8 mouse cellular contexts compared by ENCODE assay signal in genomic region chr10:83354333-83354719, GRCm38 (mm10). TPM values are rescaled to one million over a fixed set of nuclear protein-coding genes. Genes with fewer than 3 reads are reported as not detected.
DNase-seq lines count a peak whose midpoint lies in the region; ATAC-seq and TF ChIP-seq lines count a peak whose summit lies in the region.
"Had no signal": no experiment of that assay in that cellular context is flagged by ENCODE, and none has a peak within 500 bp of the region (broad histone marks: within the 10 kb centered on the region; RNA-seq: fewer than 3 reads in every experiment).

No protein-coding gene starts in this region.

- H3K4me2 ChIP-seq in lung, postnatal 0 days (replicated peaks; ENCODE audit: low read depth, low read length) = peak overlapping the region; percentile 48

- DNase-seq in layer of hippocampus, adult 11-12 months (ENCODE audit: low spot score) = peak; percentile 20
- DNase-seq in layer of hippocampus, adult 18-20 months (ENCODE audit: low spot score in 2 of 2) = no peak
- peak; percentile 80 for DNase-seq in MN1 (ENCODE audit: low spot score)
- peak; percentile 47 for DNase-seq in lung, postnatal 0 days (ENCODE audit: low spot score)
- DNase-seq in ovary, postnatal 14 days (ENCODE audit: low spot score) = no peak
- DNase-seq in layer of hippocampus, adult 9-10 months (ENCODE audit: low spot score) = no peak

- TF ChIP-seq EP300 in lung, postnatal 0 days (IDR thresholded peaks at IDR 0.05) = no peak

- H3K4me3 ChIP-seq in lung, postnatal 0 days (ENCODE audit: low read depth, low read length) = no peak overlapping the region
- H3K4me3 ChIP-seq: embryonic facial prominence, embryonic 12.5 days had no signal

- H3K4me1 ChIP-seq in lung, postnatal 0 days (ENCODE audit: insufficient read depth, low read depth, low read length) = peaks cover 6% of the 10 kb centered on the region; the same call in 1 of the 2 replicates

- ATAC-seq in common myeloid progenitor, adult 5-6 weeks (replicated peaks; ENCODE audit: low read depth, poor library complexity, severe bottlenecking) = 0 out of 2 replicates have a peak, but pooled peaks have one; percentile 29
- peak; percentile 16 for ATAC-seq in lung, postnatal 0 days

- no peaks in the 10 kb centered on the region for H3K36me3 ChIP-seq in lung, postnatal 0 days (ENCODE audit: insufficient read depth, low read length)
- H3K36me3 ChIP-seq: embryonic facial prominence, embryonic 12.5 days had no signal

- no peaks in the 10 kb centered on the region for H3K27me3 ChIP-seq in lung, postnatal 0 days (replicated peaks; ENCODE audit: insufficient read depth, low read length)
- H3K27me3 ChIP-seq: embryonic facial prominence, embryonic 12.5 days had no signal

- peak overlapping the region; percentile 68 for H3K27ac ChIP-seq in lung, postnatal 0 days (ENCODE audit: low read length)
- H3K27ac ChIP-seq: embryonic facial prominence, embryonic 12.5 days had no signal

- no peak overlapping the region for H3K9ac ChIP-seq in lung, postnatal 0 days (replicated peaks; ENCODE audit: low read depth)
- H3K9ac ChIP-seq: embryonic facial prominence, embryonic 12.5 days had no signal

- H3K9me3 ChIP-seq in lung, postnatal 0 days (ENCODE audit: low read length) = no peaks in the 10 kb centered on the region
- H3K9me3 ChIP-seq: embryonic facial prominence, embryonic 12.5 days had no signal

- peak; percentile 62 for TF ChIP-seq CTCF in lung, postnatal 0 days (IDR thresholded peaks at IDR 0.05)

- 48% methylated on average over 8 of the region's 8 CpGs for WGBS in lung, postnatal 0 days

RNA-seq across cellular contexts. Expression of gene D10Wsu102e, which starts 5.7 kb away (rescaled TPM):
- total RNA-seq in layer of hippocampus, adult 18-20 months (2021) = 1 to 10 TPM; 2.8 to 3.0 TPM
- total RNA-seq in common myeloid progenitor, adult 5-6 weeks (2017) = 1.3 and 1.4 TPM in 2 replicates
- 0.19 and 0.20 TPM in 2 replicates for polyA plus RNA-seq in lung, postnatal 0 days (2015; fragmentation: Nextera tagmentation; extraction: Ambion mirVana)

RNA-seq across cellular contexts. Expression of gene Slc41a2, which starts 16.6 kb away (rescaled TPM):
- 10 to 100 TPM; 22.4 to 25.4 TPM for total RNA-seq in layer of hippocampus, adult 18-20 months (2021)
- total RNA-seq in common myeloid progenitor, adult 5-6 weeks (2017) = not detected in 2 replicates
- 1.2 and 1.5 TPM in 2 replicates for polyA plus RNA-seq in lung, postnatal 0 days (2015; fragmentation: Nextera tagmentation; extraction: Ambion mirVana)

Comparison
In these comparisons a context has a peak if more than half of its experiments do, and no peak if none do; other contexts are left out.
1. DNase-seq: peak in layer of hippocampus, adult 11-12 months (single experiment), MN1 (single experiment) and lung, postnatal 0 days (single experiment); none in layer of hippocampus, adult 18-20 months (0 of 2), ovary, postnatal 14 days (single experiment) and layer of hippocampus, adult 9-10 months (single experiment).
2. RNA of gene Slc41a2, which starts 16.6 kb away (total RNA-seq): 22.4 to 25.4 TPM in layer of hippocampus, adult 18-20 months; not detected in common myeloid progenitor, adult 5-6 weeks; every median in the first group is over 10 times any median in the second.